Mouse (Mus musculus): ENCODE measurements around the gene Rhd.

DNA sequence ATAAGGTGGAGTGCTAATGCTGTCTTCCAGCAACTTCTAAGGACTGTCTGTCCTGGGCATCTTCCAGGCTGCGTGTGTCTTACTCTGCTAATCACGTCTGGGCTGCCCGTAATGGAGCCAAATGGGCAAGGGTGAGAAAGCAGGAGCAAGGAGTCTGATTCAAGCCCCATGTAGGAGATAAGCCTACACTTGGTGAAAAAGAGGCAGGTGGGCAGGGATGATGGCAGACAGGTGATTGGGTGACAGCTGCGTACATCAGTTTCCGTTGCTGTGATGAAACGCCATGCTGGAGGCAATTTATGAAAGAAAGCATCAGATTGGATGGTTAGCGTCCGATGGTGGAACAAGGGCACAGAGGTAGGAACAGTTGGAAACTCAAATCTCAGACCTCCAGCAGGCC is 2.9 kb downstream of the Rhd start:
- TF ChIP-seq CTCF (conservative IDR thresholded peaks at IDR 0.05 in 1 of 2, IDR thresholded peaks at IDR 0.05 in 1 of 2; ENCODE audit: low read depth in 2 of 2, low read length in 2 of 2) (no peak), HCFC1 (IDR thresholded peaks at IDR 0.05; ENCODE audit: low read depth, low read length) (no peak), POLR2A (IDR thresholded peaks at IDR 0.05; ENCODE audit: low read depth, low read length) (no peak), KAT2A (IDR thresholded peaks at IDR 0.05; ENCODE audit: insufficient replicate concordance, low read length) (no peak), RAD21 (IDR thresholded peaks at IDR 0.05; ENCODE audit: low read depth, low read length) (no peak), CHD2 (IDR thresholded peaks at IDR 0.05; ENCODE audit: low read length) (no peak), ZNF384 (IDR thresholded peaks at IDR 0.05; ENCODE audit: low read depth, low read length) (no peak), EP300 (IDR thresholded peaks at IDR 0.05; ENCODE audit: low read length) (no peak), IRF4 (IDR thresholded peaks at IDR 0.05; ENCODE audit: low read depth, low read length) (no peak), JUND (conservative IDR thresholded peaks at IDR 0.05; ENCODE audit: low read depth, low read length) (no peak)

Data from CH12.LX (cell line).